Mouse (Mus musculus): ENCODE data around the gene Trim16.

DNA sequence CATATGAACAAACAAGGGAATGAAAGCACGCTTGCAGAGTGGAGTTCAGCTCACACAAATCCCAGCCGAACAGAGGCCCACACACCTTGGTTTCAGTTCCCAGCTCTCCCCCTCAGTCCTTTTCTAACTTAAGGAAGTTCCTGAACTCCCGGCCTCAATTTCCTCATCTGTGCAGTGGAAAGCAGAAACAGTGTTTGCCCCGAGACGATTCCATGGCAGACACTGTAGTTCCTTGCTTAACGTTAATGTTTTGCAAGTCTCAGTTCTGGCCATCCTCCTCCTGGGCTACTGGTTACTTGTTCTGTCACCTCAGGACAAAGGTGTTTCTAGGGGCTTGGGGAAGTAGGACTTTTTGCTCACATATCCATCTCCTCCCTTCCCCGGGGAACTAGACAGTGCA lies 46.7 kb downstream of the Trim16 start:
- TF ChIP-seq POLR2A (IDR thresholded peaks at IDR 0.05; ENCODE audit: control insufficient read depth, low read depth, low read length) (no peak), CTCF (IDR thresholded peaks at IDR 0.05; ENCODE audit: control insufficient read depth, insufficient read depth, insufficient replicate concordance, low read depth, low read length) (no peak)

Measured in testis, adult 2 months (tissue).